Mouse (Mus musculus) Patski (cell line): Measurements from ENCODE around the gene Bloc1s2. TPM values are rescaled to one million over a fixed set of nuclear protein-coding genes. Genes with fewer than 3 reads are reported as not detected.

Source experiments
- ATAC-seq: fragments of 100-300 bp; one replicate; pipeline ENCODE4 v1.8.0; 2021
- CTCF ChIA-PET: fragments of 350-600 bp; sonication (Branson Sonifier 250); formaldehyde crosslinking; loops from one replicate; lab custom pipeline; 2022; ENCODE audit warnings: inconsistent platforms; lab: Charles Lee
- POLR2A ChIA-PET: fragments of 350-600 bp; sonication (Branson Sonifier 250); formaldehyde crosslinking; loops from one replicate; lab custom pipeline; 2022; ENCODE audit warnings: antibody characterized with exemption, inconsistent platforms; lab: Charles Lee
- DNase-seq: peaks from one replicate; pipeline ENCODE4 v3.0.0-alpha.2; 2011; ENCODE audit warnings: low read depth, low spot score
- H3K27me3 ChIP-seq: fragments of 371-371 bp; one replicate; pipeline ENCODE4 v1.5.1; 2021
- CTCF ChIP-seq: fragments of 100-300 bp; IDR thresholded peaks from one replicate; pipeline ENCODE4 v1.5.1; 2021
- in situ Hi-C: fragments of 300-500 bp; cut with MboI; formaldehyde crosslinking; loops from 3 replicates; pipeline ENCODE4 v1.11.1; 2018; ENCODE audit warnings: low pct_unique_long_range_greater_than_20kb, mixed read lengths
- polyA plus RNA-seq: library from polyadenylated mRNA; unstranded; gene quantifications from one replicate; pipeline ENCODE4 v1.2.3, GENCODE M21; 2021

Gene Bloc1s2
- polyA plus RNA-seq, 1 experiment from 2014 or later, result 71.1 TPM

DNA sequence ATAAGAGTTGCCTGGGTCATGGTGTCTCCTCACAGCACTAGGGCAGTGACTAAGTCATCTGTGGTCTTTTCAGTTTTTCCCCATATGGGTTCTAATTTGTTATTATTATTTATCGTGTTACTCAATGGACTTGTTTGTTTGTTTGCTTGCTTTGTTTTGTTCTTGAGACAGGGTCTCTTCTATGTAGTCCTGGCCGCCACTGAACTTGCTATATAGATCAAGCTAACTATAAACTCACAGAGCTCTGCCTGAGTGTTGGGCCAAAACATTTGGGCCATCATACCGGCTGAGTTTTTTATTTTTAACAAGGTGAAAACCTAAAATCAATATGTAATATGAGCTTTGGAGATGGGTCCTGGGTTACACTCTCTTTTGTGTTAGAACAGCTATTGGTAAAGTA, 13.1 kb upstream of the Bloc1s2 start:
- POLR2A ChIA-PET, result interaction anchor here (0.6 kb wide), 1 partner anchor 100 kb away, joined by 6 read pairs; no protein-coding TSS in a partner anchor
- in situ Hi-C loops, result no loop called here
- no peak for TF ChIP-seq CTCF
- CTCF ChIA-PET, result no interaction called here
- peaks cover 43% of the 10 kb centered on the region for H3K27me3 ChIP-seq
- no peak for ATAC-seq
- no peak for DNase-seq

DNA sequence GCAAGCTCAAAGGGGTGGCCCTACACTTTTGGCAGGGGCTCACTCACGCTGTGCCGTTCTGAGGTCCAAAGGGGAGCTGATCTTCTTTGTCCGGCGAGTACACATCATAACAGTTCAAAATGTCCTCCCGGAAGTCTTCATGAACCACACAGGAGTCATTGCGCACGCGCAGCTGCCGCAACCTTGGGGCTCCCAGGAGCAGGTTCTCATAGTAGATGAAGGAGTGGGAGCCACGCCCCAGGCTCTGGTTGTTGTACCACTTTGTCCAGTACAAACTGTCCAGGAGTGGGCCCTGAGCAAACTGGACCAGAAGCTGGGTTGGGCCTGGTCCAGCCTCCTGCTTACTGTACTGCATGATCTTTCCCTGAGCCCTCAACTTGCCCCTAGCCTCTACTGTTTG, 10.8 kb upstream of the Bloc1s2 start:
- ATAC-seq (no peak), DNase-seq (no peak)
- POLR2A ChIA-PET, result no interaction called here
- H3K27me3 ChIP-seq, result peaks cover 50% of the 10 kb centered on the region
- CTCF ChIA-PET, result no interaction called here
- TF ChIP-seq CTCF, result no peak
- in situ Hi-C loops, result no loop called here

DNA sequence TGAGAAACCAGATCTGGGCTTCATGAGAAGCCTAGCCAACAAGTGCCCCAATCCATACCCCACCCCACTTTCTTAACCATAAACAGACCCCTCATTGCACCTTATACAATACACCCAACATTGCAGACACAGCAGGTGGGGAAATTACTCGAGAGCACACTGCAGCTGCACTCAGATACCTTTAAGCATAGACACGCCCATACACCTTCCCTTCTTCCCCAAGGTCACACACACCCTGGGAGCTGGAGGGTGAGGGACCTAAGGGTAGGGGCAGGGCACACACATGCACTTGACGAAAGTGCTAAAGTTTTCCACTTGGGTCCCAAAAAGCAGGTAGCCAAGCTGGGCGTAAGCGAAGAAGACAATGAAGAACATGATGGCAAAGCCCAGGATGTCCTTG, 7.5 kb upstream of the Bloc1s2 start:
- ATAC-seq (no peak), DNase-seq (no peak)
- H3K27me3 ChIP-seq, result peaks cover 63% of the 10 kb centered on the region
- POLR2A ChIA-PET, result interaction anchor here (0.5 kb wide), 1 partner anchor 268 kb away, joined by 4 read pairs; no protein-coding TSS in a partner anchor
- TF ChIP-seq CTCF, result no peak
- in situ Hi-C loops, result no loop called here
- CTCF ChIA-PET, result no interaction called here

DNA sequence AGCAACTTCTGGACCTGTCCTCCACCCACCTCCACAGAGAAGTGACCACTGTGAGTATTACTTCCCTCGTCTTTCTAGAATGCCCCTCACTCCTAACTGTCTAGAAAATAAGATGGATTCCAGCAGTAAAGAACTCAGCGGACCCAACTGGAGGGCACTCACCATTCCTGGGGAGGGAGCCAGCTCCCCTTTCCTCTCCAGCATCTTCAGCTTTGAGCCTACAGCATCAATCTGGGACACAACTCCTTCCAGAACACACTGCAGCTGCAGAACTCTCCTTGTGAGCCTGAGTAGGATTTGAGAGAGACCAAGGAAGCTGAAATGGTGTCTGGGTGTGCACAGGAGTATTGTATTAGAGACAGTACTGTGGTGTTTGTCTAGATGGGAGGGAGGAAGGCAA, 2.7 kb upstream of the Bloc1s2 start:
- in situ Hi-C loops, result no loop called here
- POLR2A ChIA-PET, result no interaction called here
- no peak for ATAC-seq
- CTCF ChIA-PET, result interaction anchor here (1.3 to 1.4 kb wide), 2 partner anchors 13 to 29 kb away, joined by 3 read pairs; no protein-coding TSS in a partner anchor
- DNase-seq, result no peak
- no peak for TF ChIP-seq CTCF
- H3K27me3 ChIP-seq, result peaks cover 34% of the 10 kb centered on the region

DNA sequence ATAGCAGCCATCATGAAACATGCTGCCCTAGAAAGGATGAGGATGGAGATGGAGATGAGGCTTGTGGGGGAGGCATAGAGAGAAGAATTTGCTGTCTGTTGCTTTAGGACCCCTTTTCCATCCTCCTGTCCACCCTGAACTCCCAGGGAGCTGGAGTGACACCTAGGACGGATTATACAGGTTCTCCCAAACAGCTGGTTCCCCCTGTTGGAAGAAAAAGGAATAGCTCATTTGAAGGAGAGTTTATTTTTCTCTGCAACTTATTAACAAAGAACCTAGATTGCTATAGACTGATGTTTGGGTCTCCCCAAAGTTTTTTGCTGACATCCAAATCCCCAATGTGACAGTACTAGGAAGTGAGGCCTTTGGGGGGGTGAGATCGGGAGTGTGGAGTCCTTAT, 2.1 kb upstream of the Bloc1s2 start:
- POLR2A ChIA-PET, result no interaction called here
- ATAC-seq, result no peak
- in situ Hi-C loops, result no loop called here
- CTCF ChIA-PET, result interaction anchor here (1.3 to 1.4 kb wide), 2 partner anchors 14 to 30 kb away, joined by 3 read pairs; no protein-coding TSS in a partner anchor
- no peak for DNase-seq
- peaks cover 34% of the 10 kb centered on the region for H3K27me3 ChIP-seq
- no peak for TF ChIP-seq CTCF

DNA sequence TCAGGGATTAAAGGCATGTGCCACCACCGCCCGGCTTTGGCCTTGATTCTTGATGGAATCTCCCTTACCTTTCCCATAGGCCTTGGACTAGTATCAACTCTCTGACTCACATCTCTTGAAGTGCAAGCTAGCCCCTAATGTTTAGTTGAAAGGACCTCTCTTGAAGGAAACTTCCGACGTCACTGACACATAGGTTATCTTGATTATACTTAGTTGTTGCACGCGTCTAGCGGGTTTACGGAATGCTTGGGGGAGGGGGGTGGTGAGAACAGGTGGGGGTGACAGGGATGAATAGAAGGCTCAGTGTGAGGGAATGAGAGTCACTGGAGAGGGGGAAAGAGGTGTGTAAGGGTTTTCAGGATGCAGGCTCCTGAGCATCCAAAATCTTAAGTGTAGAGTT, 705 bp upstream of the Bloc1s2 start:
- POLR2A ChIA-PET, result no interaction called here
- in situ Hi-C loops, result no loop called here
- TF ChIP-seq CTCF, result no peak
- peaks cover 27% of the 10 kb centered on the region for H3K27me3 ChIP-seq
- ATAC-seq (no peak), DNase-seq (no peak)
- CTCF ChIA-PET, result no interaction called here

DNA sequence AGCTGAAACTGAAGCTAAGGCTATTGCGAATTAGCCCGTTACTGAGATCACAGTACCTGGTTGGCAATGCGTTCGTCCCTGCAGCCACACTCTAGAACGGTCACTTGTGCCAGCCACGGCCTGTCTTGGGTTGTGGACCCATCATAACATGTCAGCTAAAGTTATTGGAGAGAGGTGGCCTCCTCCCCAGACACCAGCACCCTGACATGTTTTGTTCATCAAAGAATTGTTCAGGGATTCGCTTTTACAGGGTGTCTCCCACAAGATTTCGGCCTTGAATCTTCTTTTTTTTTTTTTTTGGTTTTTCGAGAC, 278 bp upstream of the Bloc1s2 start:
- in situ Hi-C loops, result no loop called here
- TF ChIP-seq CTCF, result no peak
- POLR2A ChIA-PET, result interaction anchor here (0.7 kb wide), 1 partner anchor 426 kb away, joined by 3 read pairs; no protein-coding TSS in a partner anchor
- no peak for DNase-seq
- no peak for ATAC-seq
- CTCF ChIA-PET, result no interaction called here
- H3K27me3 ChIP-seq, result peaks cover 23% of the 10 kb centered on the region

DNA sequence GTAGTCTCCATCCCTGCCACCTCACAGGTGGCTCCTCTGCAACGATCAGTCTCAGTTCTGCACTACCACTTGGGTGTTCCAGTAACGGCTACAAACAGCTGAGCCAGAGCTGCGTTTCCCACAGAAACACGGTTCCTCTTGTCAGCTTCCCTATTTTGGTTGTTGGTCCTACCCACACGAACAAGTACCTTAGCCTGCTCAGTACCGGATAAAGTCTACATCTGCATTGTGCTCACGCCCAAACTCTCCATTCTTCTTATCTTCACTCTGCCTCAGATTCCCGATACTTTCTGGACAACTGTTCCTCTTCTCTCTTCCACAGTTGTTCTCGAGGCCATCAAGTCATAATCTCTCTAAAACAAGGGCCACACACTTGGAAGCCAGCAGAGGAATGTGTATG, 1.9 kb downstream of the Bloc1s2 start:
- H3K27me3 ChIP-seq, result peaks cover 5% of the 10 kb centered on the region
- no peak for TF ChIP-seq CTCF
- no peak for DNase-seq
- POLR2A ChIA-PET, result no interaction called here
- CTCF ChIA-PET, result no interaction called here
- ATAC-seq, result no peak
- in situ Hi-C loops, result no loop called here

DNA sequence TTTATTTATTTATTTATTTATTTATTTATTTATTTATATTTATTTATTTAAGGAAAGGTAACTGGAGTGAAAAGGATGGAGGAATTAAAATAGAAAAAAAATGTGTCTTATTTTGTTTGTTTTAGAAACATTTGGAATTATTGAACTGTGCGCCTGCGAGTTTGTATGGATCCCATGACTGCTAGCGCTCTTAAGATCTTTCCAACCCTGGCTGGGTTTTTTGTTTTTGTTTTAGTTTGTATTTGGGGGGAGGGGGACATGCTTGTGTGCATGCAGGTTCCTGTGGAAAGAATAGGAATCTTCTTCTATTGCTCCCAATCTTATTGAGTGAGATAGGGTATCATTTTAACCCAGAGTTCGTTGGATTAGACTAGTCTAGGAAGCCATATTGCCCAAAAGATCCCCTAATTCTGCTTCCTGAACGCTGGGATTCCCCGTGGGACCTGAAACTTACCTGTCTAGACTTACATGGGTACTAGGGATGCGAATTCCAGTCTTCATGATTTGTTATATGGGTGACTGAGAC, 10.2 kb downstream of the Bloc1s2 start:
- ATAC-seq (no peak), DNase-seq (no peak)
- ChIA-PET POLR2A (no interaction called here), CTCF (no interaction called here)
- TF ChIP-seq CTCF, result no peak
- in situ Hi-C loops, result no loop called here
- H3K27me3 ChIP-seq, result no peaks in the 10 kb centered on the region

DNA sequence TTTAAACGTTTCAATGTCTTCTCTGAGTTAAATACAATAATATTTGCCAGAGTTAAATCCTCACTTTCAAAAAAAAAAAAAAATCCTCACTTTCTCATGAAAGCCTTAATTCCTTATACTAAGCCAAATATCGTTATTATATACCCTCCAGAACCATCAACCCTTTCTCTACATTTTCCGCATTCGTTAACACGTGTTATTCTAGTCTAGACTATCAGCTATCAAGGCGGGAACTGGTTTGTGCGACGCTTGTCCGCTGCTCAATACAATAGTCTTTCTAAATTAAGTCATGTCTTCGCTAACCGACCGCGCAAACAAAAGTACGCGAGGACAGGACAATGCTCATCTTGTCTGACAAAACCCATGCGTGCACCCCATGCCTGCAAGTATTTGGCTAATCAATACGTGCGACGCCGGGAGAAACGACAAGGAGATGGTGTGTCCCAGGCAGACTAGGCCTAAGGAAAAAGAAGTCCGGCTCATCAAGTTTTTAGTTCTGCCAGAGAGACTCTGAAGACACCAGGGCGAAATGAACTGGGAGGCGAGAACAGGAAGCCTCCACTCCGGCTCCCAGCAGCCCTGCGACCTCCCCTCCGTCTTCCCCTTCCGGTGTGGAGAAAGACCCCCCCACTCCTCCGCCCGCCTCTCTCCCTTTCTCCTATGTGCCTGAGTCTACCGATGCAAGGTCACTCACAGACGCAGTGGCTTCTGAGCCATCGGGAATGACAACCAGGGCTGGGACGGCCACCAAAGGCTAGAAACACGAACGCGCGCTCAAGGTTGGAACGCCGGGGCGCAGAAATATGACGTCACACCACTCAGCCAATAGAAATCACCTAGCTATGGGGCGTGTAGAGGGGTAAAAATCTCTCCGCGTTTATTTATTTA, 10.9 kb downstream of the Bloc1s2 start, which contains the start of gene Cwf19l1:
Cwf19l1 (minus strand) TSS at position 805 of the 888 bp plus-strand sequence.
- no peak for TF ChIP-seq CTCF
- POLR2A ChIA-PET, result no interaction called here
- DNase-seq (peak; percentile 69), ATAC-seq (peak; percentile 62)
- in situ Hi-C loops, result no loop called here
- H3K27me3 ChIP-seq, result no peaks in the 10 kb centered on the region
- CTCF ChIA-PET, result no interaction called here

DNA sequence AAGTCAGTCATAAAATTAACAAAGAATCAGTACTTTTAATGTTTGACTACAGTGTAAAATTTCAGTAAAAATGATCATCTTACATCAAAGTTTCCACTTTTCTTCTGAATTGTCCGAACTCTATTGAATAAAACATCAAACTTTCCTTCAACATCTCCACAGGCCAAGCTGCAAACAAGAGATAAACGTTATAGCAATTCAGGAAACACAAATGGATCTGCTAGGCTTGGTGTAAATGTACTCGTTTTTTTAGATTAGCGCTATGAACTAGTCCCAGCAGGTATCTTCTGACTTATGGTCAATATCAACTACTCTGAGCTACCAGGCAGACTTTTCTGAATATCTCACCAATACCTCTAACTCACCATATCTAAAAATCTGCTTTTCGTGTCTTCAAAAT, 13.3 kb downstream of the Bloc1s2 start:
- ATAC-seq, result no peak

More for the DNA sequence above, 13.3 kb downstream of the Bloc1s2 start:
- no peak for TF ChIP-seq CTCF
- in situ Hi-C loops, result no loop called here
- DNase-seq, result no peak
- ChIA-PET POLR2A (interaction anchor here (0.6 kb wide), 1 partner anchor 13 kb away, joined by 3 read pairs; no protein-coding TSS in a partner anchor), CTCF (no interaction called here)
- no peaks in the 10 kb centered on the region for H3K27me3 ChIP-seq
